Mouse (Mus musculus) brown adipose tissue, adult 24 weeks (tissue): ENCODE results near the gene Txnrd1. TPM values are rescaled to one million over a fixed set of nuclear protein-coding genes. Genes with fewer than 3 reads are reported as not detected.

Experiments
- H3K27ac ChIP-seq: fragments of 200-500 bp; replicated peaks from 2 replicates; pipeline ENCODE4 v1.5.1; 2012; ENCODE audit warnings: low read depth, mild to moderate bottlenecking, low read length
- H3K4me1 ChIP-seq: fragments of 200-500 bp; 2 replicates; pipeline ENCODE4 v1.6.1; 2012; ENCODE audit warnings: low read length, mixed read lengths; ENCODE audit not compliant: control insufficient read depth, insufficient read depth, insufficient read length
- H3K4me3 ChIP-seq: fragments of 200-500 bp; 2 replicates; pipeline ENCODE4 v1.5.1; 2012; ENCODE audit warnings: low read depth, mild to moderate bottlenecking, low read length, moderate library complexity; ENCODE audit not compliant: insufficient read depth
- polyA plus RNA-seq: library from polyadenylated mRNA; stranded (reverse); fragments of >200 nt; gene quantifications from 2 replicates; pipeline ENCODE4 v1.2.4, GENCODE M21; 2012; ENCODE audit not compliant: missing spikeins, insufficient read depth, insufficient read length

Txnrd1 gene
- 44.0 and 50.3 TPM in 2 replicates for polyA plus RNA-seq

- no peaks in the 10 kb centered on the region for H3K4me1 ChIP-seq
- H3K27ac ChIP-seq: no peak within 1 kb of the TSS
- H3K4me3 ChIP-seq: no peak within 1 kb of the TSS
These were observed at the start of gene Txnrd1 for GRCm38 (mm10) chr10:82833926-82834325. Gene Txnrd1 (plus strand): TSS chr10:82833951.

- Histone ChIP-seq H3K4me3 (no peak overlapping the region), H3K4me1 (no peaks in the 10 kb centered on the region)
These were observed 44.6 kb upstream of the Txnrd1 start for GRCm38 (mm10) chr10:82789181-82789580.

GRCm38 (mm10) chr10:82790504-82790903 is 43.2 kb upstream of the Txnrd1 start:
- no peak overlapping the region for H3K27ac ChIP-seq
- no peak overlapping the region for H3K4me3 ChIP-seq
- H3K4me1 ChIP-seq: no peaks in the 10 kb centered on the region

More at GRCm38 (mm10) chr10:82789181-82789580, 44.6 kb upstream of the Txnrd1 start:
- no peak overlapping the region for H3K27ac ChIP-seq

GRCm38 (mm10) chr10:82791713-82792112 is 42.0 kb upstream of the Txnrd1 start:
- no peak overlapping the region for H3K4me3 ChIP-seq
- no peak overlapping the region for H3K27ac ChIP-seq
- no peaks in the 10 kb centered on the region for H3K4me1 ChIP-seq

GRCm38 (mm10) chr10:82792311-82792710 is 41.4 kb upstream of the Txnrd1 start:
- Histone ChIP-seq H3K4me3 (no peak overlapping the region), H3K27ac (no peak overlapping the region), H3K4me1 (no peaks in the 10 kb centered on the region)

GRCm38 (mm10) chr10:82795071-82795731 is 38.5 kb upstream of the Txnrd1 start:
- no peak overlapping the region for H3K27ac ChIP-seq
- H3K4me1 ChIP-seq: no peaks in the 10 kb centered on the region
- H3K4me3 ChIP-seq: peak overlapping the region; percentile 25

- H3K27ac ChIP-seq: no peak overlapping the region
- no peaks in the 10 kb centered on the region for H3K4me1 ChIP-seq
- H3K4me3 ChIP-seq: no peak overlapping the region
These were observed 38.0 kb upstream of the Txnrd1 start for GRCm38 (mm10) chr10:82795767-82796166.

GRCm38 (mm10) chr10:82796471-82797118 is 37.2 kb upstream of the Txnrd1 start:
- Histone ChIP-seq H3K27ac (no peak overlapping the region), H3K4me1 (no peaks in the 10 kb centered on the region), H3K4me3 (no peak overlapping the region)

GRCm38 (mm10) chr10:82797119-82797491 is 36.6 kb upstream of the Txnrd1 start:
- no peak overlapping the region for H3K4me3 ChIP-seq
- H3K27ac ChIP-seq: no peak overlapping the region
- H3K4me1 ChIP-seq: no peaks in the 10 kb centered on the region

- Histone ChIP-seq H3K27ac (no peak overlapping the region), H3K4me3 (no peak overlapping the region), H3K4me1 (no peaks in the 10 kb centered on the region)
These were observed 35.3 kb upstream of the Txnrd1 start for GRCm38 (mm10) chr10:82798312-82798933.

- Histone ChIP-seq H3K4me3 (no peak overlapping the region), H3K4me1 (no peaks in the 10 kb centered on the region)
These were observed 33.7 kb upstream of the Txnrd1 start for GRCm38 (mm10) chr10:82800094-82800493.

GRCm38 (mm10) chr10:82804396-82804795 is 29.4 kb upstream of the Txnrd1 start:
- Histone ChIP-seq H3K4me3 (no peak overlapping the region), H3K27ac (no peak overlapping the region), H3K4me1 (no peaks in the 10 kb centered on the region)

More at GRCm38 (mm10) chr10:82800094-82800493, 33.7 kb upstream of the Txnrd1 start:
- H3K27ac ChIP-seq: no peak overlapping the region

- Histone ChIP-seq H3K27ac (no peak overlapping the region), H3K4me1 (no peaks in the 10 kb centered on the region), H3K4me3 (no peak overlapping the region)
These were observed 28.6 kb upstream of the Txnrd1 start for GRCm38 (mm10) chr10:82805111-82805510.

GRCm38 (mm10) chr10:82806414-82806813 is 27.3 kb upstream of the Txnrd1 start:
- H3K27ac ChIP-seq: no peak overlapping the region
- H3K4me3 ChIP-seq: no peak overlapping the region
- no peaks in the 10 kb centered on the region for H3K4me1 ChIP-seq

GRCm38 (mm10) chr10:82807238-82807637 is 26.5 kb upstream of the Txnrd1 start:
- no peaks in the 10 kb centered on the region for H3K4me1 ChIP-seq

More at GRCm38 (mm10) chr10:82807238-82807637, 26.5 kb upstream of the Txnrd1 start:
- Histone ChIP-seq H3K27ac (no peak overlapping the region), H3K4me3 (no peak overlapping the region)
